Mouse (Mus musculus) brain, embryonic 14.5 days (tissue): ENCODE measurements around the gene Klk1. TPM values are rescaled to one million over a fixed set of nuclear protein-coding genes. Genes with fewer than 3 reads are reported as not detected.
"Not testable (repeated sequence)": the region's sequence is repeated elsewhere in the genome, so short reads cannot be mapped to it uniquely, and the experiment has no call there.

Source experiments
- DNase-seq: peaks from one replicate; pipeline ENCODE4 v3.0.0-alpha.2; 2011; ENCODE audit warnings: low read depth
- CTCF ChIP-seq: fragments of 200-500 bp; IDR thresholded peaks from 2 replicates; pipeline ENCODE4 v1.5.1; 2012; ENCODE audit warnings: inconsistent platforms, mild to moderate bottlenecking, moderate library complexity, borderline replicate concordance; ENCODE audit not compliant: insufficient read depth, insufficient read length; ENCODE audit errors: extremely low read depth
- POLR2A ChIP-seq: fragments of 200-500 bp; IDR thresholded peaks from 2 replicates; pipeline ENCODE4 v1.6.1; 2012; ENCODE audit warnings: mild to moderate bottlenecking, inconsistent platforms, borderline replicate concordance; ENCODE audit not compliant: poor library complexity, insufficient read depth, insufficient read length, severe bottlenecking; ENCODE audit errors: extremely low read depth
- polyA plus RNA-seq: library from polyadenylated mRNA; depleted of rRNA; stranded (reverse); fragments of >200 nt; gene quantifications from 2 replicates; pipeline ENCODE4 v1.2.3, GENCODE M21; 2012

Klk1 gene
- polyA plus RNA-seq, 1 experiment = not detected

DNA sequence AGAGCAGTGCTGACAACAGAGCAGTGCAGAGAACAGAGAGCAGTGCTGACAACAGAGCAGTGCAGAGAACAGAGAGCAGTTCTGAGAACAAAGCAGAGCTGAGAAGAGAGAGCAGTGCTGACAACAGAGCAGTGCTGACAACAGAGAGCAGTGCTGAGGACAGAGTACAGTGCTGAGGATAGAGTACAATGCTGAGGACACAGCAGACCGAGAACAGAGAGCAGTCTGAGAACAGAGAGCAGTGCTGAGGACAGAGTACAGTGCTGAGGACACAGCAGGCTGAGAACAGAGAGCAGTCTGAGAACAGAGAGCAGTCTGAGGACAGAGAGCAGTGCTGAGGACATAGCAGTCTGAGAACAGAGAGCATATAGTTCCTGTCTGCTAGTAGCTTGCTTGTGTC, 15.6 kb downstream of the Klk1 start:
- TF ChIP-seq CTCF (no peak), POLR2A (no peak)
- DNase-seq = no peak

DNA sequence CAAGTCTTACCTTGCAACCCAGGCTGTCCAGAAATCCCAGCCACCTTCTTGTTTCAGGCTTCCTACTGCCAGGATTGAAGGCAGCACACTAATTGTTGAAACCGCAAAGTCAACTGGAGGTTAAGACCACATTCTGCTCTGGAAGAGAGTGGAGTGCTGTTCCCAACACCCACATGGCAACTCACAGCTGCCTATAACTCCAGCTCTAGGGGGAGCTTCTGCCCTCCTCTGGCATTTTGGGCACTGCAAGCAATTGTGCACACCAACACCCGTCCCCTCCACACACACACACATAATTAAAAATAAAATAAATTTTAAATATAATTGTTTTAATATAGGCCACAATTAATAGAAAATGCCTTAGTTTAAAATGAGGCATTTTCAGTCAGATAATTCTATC, 16.0 kb downstream of the Klk1 start:
- DNase-seq = no peak
- TF ChIP-seq POLR2A (no peak), CTCF (no peak)

DNA sequence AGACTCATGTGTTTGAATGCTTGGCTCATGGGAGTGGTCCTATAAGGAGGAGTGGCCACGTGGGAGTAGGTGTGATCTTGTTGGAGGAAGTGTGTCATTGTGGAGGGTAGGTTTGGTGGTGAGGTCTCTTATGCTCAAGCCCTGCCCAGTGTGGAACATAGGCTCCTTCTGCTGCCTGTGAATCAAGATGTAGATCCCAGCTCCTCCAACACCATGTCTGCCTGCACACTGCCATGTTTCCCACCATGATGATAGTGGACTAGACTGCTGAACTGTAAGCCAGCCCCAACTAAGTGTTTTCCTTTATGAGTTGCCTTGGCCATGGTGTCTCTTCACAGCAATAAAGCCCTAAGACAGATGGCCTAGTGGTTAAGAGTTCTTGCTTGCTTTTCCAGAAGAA, 18.9 kb downstream of the Klk1 start:
- TF ChIP-seq POLR2A (no peak), CTCF (no peak)
- no peak for DNase-seq

DNA sequence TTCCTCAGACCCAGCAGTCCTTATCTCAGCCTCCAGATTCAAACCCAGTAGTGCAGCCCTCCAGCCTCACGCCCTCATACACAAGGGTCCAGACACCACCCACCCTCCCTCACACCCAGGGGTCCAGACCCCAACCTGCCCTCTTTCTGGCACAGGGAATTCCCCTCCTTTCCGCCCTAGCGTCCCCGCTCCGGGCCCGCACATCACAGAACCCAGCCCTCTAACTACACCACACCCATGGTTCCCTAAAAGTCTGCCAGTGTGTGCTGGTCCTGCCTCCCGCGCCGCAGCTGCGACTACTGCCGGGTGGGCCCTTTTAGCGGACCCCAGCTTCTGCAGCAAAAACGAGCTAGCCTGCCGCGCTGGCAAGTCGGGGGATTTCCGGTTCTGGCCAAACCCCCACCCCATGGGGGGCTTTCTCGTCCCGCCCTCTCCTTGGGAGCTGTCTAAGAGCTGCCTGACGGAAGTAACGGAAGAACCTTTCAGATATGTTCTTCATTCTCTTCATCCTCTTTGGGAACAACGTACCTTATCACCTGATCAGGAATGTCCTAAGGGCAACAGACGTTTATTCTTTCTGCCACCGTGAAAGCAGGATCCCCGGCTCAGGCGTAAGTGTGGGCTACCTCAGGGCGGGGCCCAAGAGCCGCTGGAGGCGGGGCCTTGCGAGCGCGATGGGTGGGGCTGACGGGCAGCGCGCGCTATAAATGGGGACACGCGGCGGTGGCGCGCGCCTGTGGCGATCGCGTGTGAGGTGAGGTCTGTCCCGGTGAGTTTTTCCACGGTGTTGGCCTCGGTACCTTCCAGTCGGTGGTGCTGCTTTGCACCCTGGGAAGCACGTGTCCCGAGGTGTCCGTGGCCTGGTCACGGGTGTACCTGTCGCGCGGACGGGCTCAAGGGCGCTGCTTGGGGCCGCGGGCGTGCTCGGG, 21.2 kb downstream of the Klk1 start, which contains the start of the genes 1700028J19Rik and 2410002F23Rik:
1700028J19Rik (minus strand) TSS at position 641 of the 929 bp plus-strand sequence.
2410002F23Rik (plus strand) TSS at position 668 of the 929 bp plus-strand sequence.
- no peak for TF ChIP-seq CTCF
- peak; percentile 99 for TF ChIP-seq POLR2A

DNA sequence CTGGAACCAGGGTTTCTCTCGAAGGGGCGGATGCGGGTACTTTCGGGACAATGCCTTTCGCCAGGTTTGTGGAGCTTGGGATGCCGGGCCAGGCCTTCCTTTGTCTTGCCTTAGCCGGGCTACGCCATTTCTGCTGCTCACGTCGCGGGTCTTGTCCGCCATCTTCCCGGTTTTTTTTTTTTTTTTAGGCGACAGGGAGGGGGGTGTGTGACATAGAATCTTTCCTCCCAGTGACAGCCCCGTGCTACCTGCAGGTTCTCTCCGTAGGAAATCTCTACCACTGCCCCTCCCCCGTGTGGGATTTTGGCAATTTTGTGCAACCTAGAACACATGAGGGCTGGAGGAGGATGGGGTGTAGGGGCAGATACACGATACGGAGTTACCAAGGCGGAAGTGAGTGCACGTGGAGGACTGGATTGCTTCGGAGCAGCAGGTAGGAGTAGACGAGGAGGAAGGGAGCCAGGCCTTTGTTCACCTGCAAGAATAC, 21.9 kb downstream of the Klk1 start:
- no peak for TF ChIP-seq CTCF
- no peak for TF ChIP-seq POLR2A
- DNase-seq = peak; percentile 81

More for the DNA sequence above, 21.2 kb downstream of the Klk1 start, which contains the start of the genes 1700028J19Rik and 2410002F23Rik:
- DNase-seq = peak; percentile 97

DNA sequence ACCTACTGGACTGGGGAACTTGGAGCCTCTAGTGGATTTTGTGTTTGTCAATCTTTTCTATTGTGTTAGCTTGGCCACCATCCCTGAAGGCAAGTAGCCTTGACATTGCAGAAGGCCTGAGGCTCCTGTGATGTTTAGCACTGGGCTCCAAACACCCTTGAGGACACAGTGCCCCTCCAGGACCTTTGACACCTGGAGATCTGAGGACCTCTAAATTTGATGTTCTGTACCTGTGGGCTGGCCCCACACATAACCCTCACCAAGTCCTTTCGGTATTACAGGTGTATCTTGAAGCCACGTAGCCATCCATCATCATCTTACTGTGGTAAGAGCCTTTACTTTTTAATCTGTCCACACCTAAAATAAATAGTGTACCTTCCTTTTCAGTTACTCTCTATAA, 22.8 kb downstream of the Klk1 start:
- TF ChIP-seq CTCF (no peak), POLR2A (no peak)
- no peak for DNase-seq

DNA sequence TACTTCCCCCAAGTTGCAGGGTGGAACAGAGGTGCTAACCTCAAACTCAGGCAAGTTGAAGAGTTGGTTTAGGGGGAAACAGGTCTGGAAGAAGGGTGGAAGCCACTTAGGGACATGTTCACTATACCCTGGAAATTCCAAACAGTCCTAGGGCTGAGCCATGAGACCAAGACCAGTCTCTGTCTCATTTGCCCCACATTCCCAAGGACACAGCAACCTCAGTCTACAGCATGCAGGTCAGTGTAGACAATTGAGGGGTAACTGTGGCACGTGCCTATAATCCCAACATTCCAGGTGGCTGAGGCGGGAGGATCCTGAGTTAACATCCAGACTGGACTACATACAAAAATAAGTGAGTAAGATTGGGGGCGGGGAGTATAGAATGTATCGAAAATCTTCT, 24.1 kb downstream of the Klk1 start:
- no peak for TF ChIP-seq CTCF
- no peak for TF ChIP-seq POLR2A
- no peak for DNase-seq

DNA sequence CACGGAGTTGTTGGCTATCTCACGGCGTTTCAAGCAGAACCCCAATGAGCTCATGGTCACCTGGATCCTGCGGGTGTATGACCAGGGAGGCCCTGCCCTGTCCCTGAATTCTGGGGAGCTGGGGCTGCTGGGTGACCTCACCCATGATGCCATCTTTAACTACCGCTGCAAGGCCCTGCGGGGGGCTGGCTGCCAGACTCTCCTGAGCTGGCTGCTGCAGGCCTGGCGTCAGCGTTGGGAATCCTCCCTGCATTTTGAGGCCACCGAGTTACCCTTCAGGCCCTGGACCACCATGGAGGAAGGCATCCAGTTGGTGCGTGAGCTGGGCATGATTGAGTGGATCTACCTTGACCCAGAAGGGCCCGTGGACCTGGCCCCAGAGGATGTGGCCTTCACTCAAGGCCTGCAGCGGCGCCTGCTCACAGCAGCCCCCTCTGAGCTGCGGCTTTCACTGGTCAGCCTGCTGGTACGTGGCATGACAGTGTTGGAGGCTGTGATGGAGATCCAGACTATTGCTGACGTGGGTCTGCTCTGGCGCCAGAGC, 25.6 kb downstream of the Klk1 start:
- not testable (repeated sequence) for DNase-seq

DNA sequence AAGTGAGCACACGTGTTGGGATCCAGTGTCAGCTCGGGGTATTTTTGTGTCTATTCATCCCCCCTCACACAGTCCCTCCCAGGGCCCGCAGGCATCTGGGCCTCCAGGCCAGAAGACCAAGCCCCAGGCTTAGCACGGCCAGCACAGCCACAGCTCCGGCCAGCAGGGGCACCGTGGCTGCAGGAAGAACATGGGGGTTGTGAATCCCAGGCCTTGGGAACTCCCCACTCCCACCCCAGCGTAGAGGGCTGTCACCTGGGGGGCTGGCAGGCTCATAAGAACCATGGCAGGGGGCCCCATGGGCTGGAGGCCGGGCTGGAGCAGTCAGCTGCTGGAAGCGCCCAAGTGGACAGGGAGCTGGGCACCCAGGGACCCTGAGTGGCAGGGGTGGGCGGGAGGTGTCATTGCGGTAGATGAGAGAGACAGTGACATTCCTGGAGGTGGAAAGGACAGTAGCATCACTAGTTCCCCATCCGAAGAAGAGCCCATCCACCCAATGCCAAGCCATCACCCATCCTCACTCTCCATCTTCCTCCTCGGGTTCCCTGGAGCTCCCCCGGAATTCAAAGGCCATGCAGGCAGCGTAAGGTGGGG, 28.0 kb downstream of the Klk1 start:
- TF ChIP-seq CTCF (no peak), POLR2A (no peak)
- no peak for DNase-seq

DNA sequence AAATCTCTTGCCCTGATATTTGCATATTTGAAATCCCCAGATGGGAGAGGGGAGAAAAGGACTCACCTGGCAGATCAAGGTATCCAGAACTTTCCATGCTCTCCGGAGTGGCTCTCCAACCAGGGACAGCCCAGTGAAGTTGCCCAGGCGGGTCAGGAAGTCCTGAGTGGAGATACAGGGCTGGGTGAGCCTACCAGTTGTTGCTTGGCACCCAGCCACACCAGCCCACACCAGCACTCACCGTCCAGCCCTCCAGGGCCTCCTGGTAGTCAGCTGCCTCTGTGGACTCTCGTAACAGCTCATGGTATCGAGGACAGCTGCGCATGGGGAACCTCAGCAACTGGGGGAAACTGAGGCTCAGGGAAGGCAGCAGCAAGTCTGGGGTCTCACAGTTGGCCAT, 29.8 kb downstream of the Klk1 start:
- TF ChIP-seq CTCF = no peak
- no peak for DNase-seq

DNA sequence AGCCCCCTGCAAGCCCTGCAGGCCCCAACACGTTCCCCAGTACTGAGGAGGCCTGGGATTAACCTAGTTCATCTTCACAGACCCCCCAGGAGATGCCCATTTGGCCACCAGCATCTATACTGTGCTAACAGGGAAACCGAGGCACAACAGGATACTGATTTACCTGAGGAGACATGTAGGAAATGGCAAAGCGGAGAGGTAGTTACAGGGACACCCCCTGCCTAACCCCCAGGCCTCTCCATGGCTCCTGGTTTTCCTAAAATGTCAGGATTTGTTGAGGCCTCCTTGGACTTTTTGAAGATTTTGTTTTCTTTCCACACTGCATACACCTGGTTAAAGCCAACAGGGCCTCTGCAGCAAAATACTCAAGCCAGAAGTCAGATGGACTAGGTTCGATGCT, 32.1 kb downstream of the Klk1 start, which contains the start of gene Acp4:
Acp4 (minus strand) TSS at position 101 of the 400 bp plus-strand sequence.
- no peak for DNase-seq
- TF ChIP-seq POLR2A = no peak
- no peak for TF ChIP-seq CTCF

DNA sequence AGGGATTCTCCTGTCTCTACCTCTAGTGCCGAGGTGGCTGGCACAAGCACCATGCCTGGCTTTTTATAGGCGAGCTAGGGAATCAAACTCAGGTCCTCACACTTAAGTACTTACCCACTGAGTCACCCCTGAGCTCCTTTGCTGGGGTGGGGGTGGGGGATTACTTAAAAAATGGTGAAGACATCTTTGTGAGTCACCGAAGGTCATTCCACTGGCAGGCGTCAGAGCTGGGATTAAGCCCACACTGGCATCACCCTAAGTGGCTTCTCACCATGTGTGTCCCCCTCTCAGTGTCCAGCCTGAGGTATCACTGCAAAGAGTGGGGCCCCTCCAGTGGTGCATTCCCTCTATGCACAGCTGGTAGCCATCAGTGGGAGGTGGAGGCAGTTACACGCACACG, 35.2 kb downstream of the Klk1 start:
- no peak for DNase-seq
- TF ChIP-seq POLR2A (no peak), CTCF (no peak)

DNA sequence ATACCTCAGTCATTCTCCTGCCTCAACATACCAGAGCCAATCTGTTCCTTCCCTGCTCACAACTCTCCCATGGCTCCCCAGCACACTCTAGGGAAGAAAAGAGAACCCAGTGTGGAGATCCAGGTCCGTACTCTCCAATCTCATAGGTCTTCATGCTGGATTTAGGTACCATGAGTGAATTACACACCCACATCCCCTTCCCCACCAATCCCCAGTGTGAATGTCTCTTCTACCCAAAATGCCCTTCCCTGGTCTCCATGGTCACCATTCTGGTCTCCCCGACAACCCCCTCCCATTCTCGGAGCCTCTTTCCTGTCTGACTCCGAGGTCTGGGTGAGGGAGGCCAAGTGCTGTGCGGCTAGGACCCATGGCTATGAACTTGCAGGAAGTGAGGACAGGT, 36.0 kb downstream of the Klk1 start, which contains the start of gene Gm15517:
Gm15517 (plus strand) TSS at position 301 of the 400 bp plus-strand sequence.
- TF ChIP-seq CTCF (no peak), POLR2A (no peak)
- DNase-seq = no peak
